ENCODE assay signal across 10 mouse cellular contexts in the genomic region with DNA sequence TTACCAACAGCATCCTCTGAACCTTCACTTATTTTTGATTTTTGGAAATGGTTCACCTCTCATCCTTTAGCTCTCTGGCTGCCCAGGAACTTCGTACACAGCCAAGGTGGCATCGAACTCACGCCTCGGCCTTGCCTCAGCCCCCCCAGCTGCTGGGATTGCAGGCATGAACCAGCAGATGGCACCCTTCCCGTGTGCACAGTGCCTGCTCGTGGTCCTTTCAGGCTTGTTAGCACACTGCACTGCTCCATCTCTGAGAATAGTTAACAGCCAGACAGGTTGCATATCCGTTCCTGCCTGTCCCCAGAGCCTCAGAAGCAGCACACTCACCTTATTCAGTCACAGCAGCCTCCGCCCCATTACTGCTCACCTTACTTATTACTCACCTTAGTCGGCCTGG. TPM values are rescaled to one million over a fixed set of nuclear protein-coding genes. Genes with fewer than 3 reads are reported as not detected.
A peak's percentile ranks its signal among the peaks of the same experiment; 100 is the strongest.
DNase-seq lines count a peak whose midpoint lies in the region; ATAC-seq and TF ChIP-seq lines count a peak whose summit lies in the region.
"Had no signal": no experiment of that assay in that cellular context is flagged by ENCODE, and none has a peak within 500 bp of the region (broad histone marks: within the 10 kb centered on the region; RNA-seq: fewer than 3 reads in every experiment).

No protein-coding gene starts in this region.

- no peak overlapping the region for H3K27ac ChIP-seq in forebrain, embryonic 11.5 days (ENCODE audit: low read depth, low read length)
- no peak overlapping the region for H3K27ac ChIP-seq in forebrain, embryonic 13.5 days
- H3K27ac ChIP-seq in midbrain, embryonic 14.5 days (replicated peaks; ENCODE audit: low read depth, low read length) = no peak overlapping the region; the same call in 1 of the 2 replicates
- H3K27ac ChIP-seq in midbrain, embryonic 13.5 days = no peak overlapping the region
- no peak overlapping the region for H3K27ac ChIP-seq in cortical plate, adult 2 months (ENCODE audit: insufficient read depth, low read length)
- H3K27ac ChIP-seq in olfactory bulb, adult 2 months (ENCODE audit: insufficient read depth, low read depth, low read length) = no peak overlapping the region
- H3K27ac ChIP-seq: lung, embryonic 15.5 days had no signal

- no peaks in the 10 kb centered on the region for H3K9me3 ChIP-seq in forebrain, embryonic 11.5 days (ENCODE audit: control insufficient read depth, low read length)
- H3K9me3 ChIP-seq in forebrain, embryonic 13.5 days (replicated peaks) = no peaks in the 10 kb centered on the region; the same call in 1 of the 2 replicates
- no peaks in the 10 kb centered on the region for H3K9me3 ChIP-seq in midbrain, embryonic 14.5 days (ENCODE audit: control insufficient read depth, low read length)
- no peaks in the 10 kb centered on the region for H3K9me3 ChIP-seq in midbrain, embryonic 13.5 days
- H3K9me3 ChIP-seq: lung, embryonic 15.5 days had no signal

- peaks cover 7% of the 10 kb centered on the region; the same call in 1 of the 2 replicates for H3K36me3 ChIP-seq in forebrain, embryonic 11.5 days (ENCODE audit: control insufficient read depth, insufficient read depth, low read length)
- peaks cover 89% of the 10 kb centered on the region for H3K36me3 ChIP-seq in forebrain, embryonic 13.5 days (ENCODE audit: poor library complexity, severe bottlenecking)
- H3K36me3 ChIP-seq in midbrain, embryonic 14.5 days (ENCODE audit: control insufficient read depth, insufficient read depth, low read length) = peaks cover 66% of the 10 kb centered on the region
- H3K36me3 ChIP-seq in midbrain, embryonic 13.5 days = peaks cover 83% of the 10 kb centered on the region

- DNase-seq in forebrain, embryonic 11.5 days (ENCODE audit: low spot score) = peak; percentile 58
- DNase-seq in midbrain, embryonic 14.5 days = peak; percentile 65
- DNase-seq in layer of hippocampus, postnatal 14 days (ENCODE audit: low spot score in 2 of 2) = no peak
- DNase-seq in kidney, adult 18-20 months = no peak
- DNase-seq: right cerebral cortex, postnatal 14 days had no signal

- H3K27me3 ChIP-seq in forebrain, embryonic 11.5 days (ENCODE audit: control insufficient read depth, insufficient read depth, low read length) = no peaks in the 10 kb centered on the region
- no peaks in the 10 kb centered on the region for H3K27me3 ChIP-seq in forebrain, embryonic 13.5 days
- H3K27me3 ChIP-seq in midbrain, embryonic 14.5 days (ENCODE audit: control insufficient read depth, insufficient read depth, low read length) = no peaks in the 10 kb centered on the region
- H3K27me3 ChIP-seq in midbrain, embryonic 13.5 days = no peaks in the 10 kb centered on the region
- H3K27me3 ChIP-seq: lung, embryonic 15.5 days had no signal

- H3K4me3 ChIP-seq in forebrain, embryonic 11.5 days (ENCODE audit: low read depth, low read length) = no peak overlapping the region
- no peak overlapping the region for H3K4me3 ChIP-seq in forebrain, embryonic 13.5 days
- no peak overlapping the region for H3K4me3 ChIP-seq in midbrain, embryonic 14.5 days (replicated peaks; ENCODE audit: low read depth, low read length)
- no peak overlapping the region for H3K4me3 ChIP-seq in midbrain, embryonic 13.5 days (replicated peaks)
- no peak overlapping the region for H3K4me3 ChIP-seq in cortical plate, adult 2 months (ENCODE audit: insufficient read depth, low read length)
- no peak overlapping the region for H3K4me3 ChIP-seq in olfactory bulb, adult 2 months (ENCODE audit: insufficient read depth, low read depth, low read length)
- H3K4me3 ChIP-seq: lung, embryonic 15.5 days had no signal

- TF ChIP-seq CTCF in cortical plate, adult 2 months (IDR thresholded peaks at IDR 0.05; ENCODE audit: extremely low read depth, insufficient read depth, low read length) = peak; percentile 65
- 0 out of 2 replicates have a peak, but pooled peaks have one; percentile 48 for TF ChIP-seq CTCF in olfactory bulb, adult 2 months (IDR thresholded peaks at IDR 0.05; ENCODE audit: insufficient read depth, low read depth, low read length)

- ATAC-seq in forebrain, embryonic 11.5 days (replicated peaks; ENCODE audit: low FRiP score) = no peak
- ATAC-seq in forebrain, embryonic 13.5 days = no peak
- no peak for ATAC-seq in midbrain, embryonic 14.5 days (ENCODE audit: low FRiP score, low TSS enrichment)
- no peak for ATAC-seq in midbrain, embryonic 13.5 days

- H3K4me2 ChIP-seq in forebrain, embryonic 11.5 days (ENCODE audit: low read depth, low read length, severe bottlenecking) = no peak overlapping the region
- no peak overlapping the region for H3K4me2 ChIP-seq in forebrain, embryonic 13.5 days
- no peak overlapping the region for H3K4me2 ChIP-seq in midbrain, embryonic 14.5 days (ENCODE audit: low read length)
- no peak overlapping the region for H3K4me2 ChIP-seq in midbrain, embryonic 13.5 days (replicated peaks)
- H3K4me2 ChIP-seq: lung, embryonic 15.5 days had no signal

- no peak for TF ChIP-seq POLR2A in cortical plate, adult 2 months (IDR thresholded peaks at IDR 0.05; ENCODE audit: extremely low read depth, insufficient read depth, low read length)
- no peak for TF ChIP-seq POLR2A in olfactory bulb, adult 2 months (IDR thresholded peaks at IDR 0.05; ENCODE audit: insufficient read depth, low read depth, low read length)

- no peak overlapping the region for H3K9ac ChIP-seq in forebrain, embryonic 11.5 days (ENCODE audit: low read length)
- H3K9ac ChIP-seq in forebrain, embryonic 13.5 days = no peak overlapping the region
- H3K9ac ChIP-seq in midbrain, embryonic 14.5 days (replicated peaks; ENCODE audit: low read length) = no peak overlapping the region
- no peak overlapping the region for H3K9ac ChIP-seq in midbrain, embryonic 13.5 days (replicated peaks)
- H3K9ac ChIP-seq: lung, embryonic 15.5 days had no signal

- WGBS in forebrain, embryonic 11.5 days = 69% methylated on average over 9 of the region's 9 CpGs
- 64% methylated on average over 9 of the region's 9 CpGs for WGBS in forebrain, embryonic 13.5 days
- 68% methylated on average over 9 of the region's 9 CpGs for WGBS in midbrain, embryonic 14.5 days
- WGBS in midbrain, embryonic 13.5 days = 66% methylated on average over 9 of the region's 9 CpGs
- WGBS in olfactory bulb, adult 2 months = 46% methylated on average over 9 of the region's 9 CpGs

- no peaks in the 10 kb centered on the region for H3K4me1 ChIP-seq in forebrain, embryonic 11.5 days (replicated peaks; ENCODE audit: control insufficient read depth, insufficient read depth, low read length)
- H3K4me1 ChIP-seq in forebrain, embryonic 13.5 days = no peaks in the 10 kb centered on the region
- no peaks in the 10 kb centered on the region for H3K4me1 ChIP-seq in midbrain, embryonic 14.5 days (ENCODE audit: control insufficient read depth, insufficient read depth, low read length)
- no peaks in the 10 kb centered on the region for H3K4me1 ChIP-seq in midbrain, embryonic 13.5 days (replicated peaks)
- no peaks in the 10 kb centered on the region; the same call in none of the 2 replicates for H3K4me1 ChIP-seq in cortical plate, adult 2 months (ENCODE audit: control insufficient read depth, insufficient read depth, low read length)
- no peaks in the 10 kb centered on the region for H3K4me1 ChIP-seq in olfactory bulb, adult 2 months (ENCODE audit: control insufficient read depth, insufficient read depth, low read length)
- H3K4me1 ChIP-seq: lung, embryonic 15.5 days had no signal

RNA-seq across cellular contexts. Expression of a gene that starts 20.2 kb away (rescaled TPM):
- 70.2 and 75.9 TPM in 2 replicates for polyA plus RNA-seq in forebrain, embryonic 11.5 days (2014; fragmentation: Nextera tagmentation; extraction: Ambion mirVana)
- 70.9 and 72.2 TPM in 2 replicates for polyA plus RNA-seq in forebrain, embryonic 13.5 days (2015; fragmentation: Nextera tagmentation; extraction: Ambion mirVana)
- polyA plus RNA-seq in midbrain, embryonic 14.5 days (2014; fragmentation: Nextera tagmentation; extraction: Ambion mirVana) = 69.8 and 75.8 TPM in 2 replicates
- polyA plus RNA-seq in midbrain, embryonic 13.5 days (2015; fragmentation: Nextera tagmentation; extraction: Ambion mirVana) = 64.0 and 65.7 TPM in 2 replicates
- 72.5 and 72.7 TPM in 2 replicates for polyA plus RNA-seq in cortical plate, adult 2 months (2012; rRNA removed)
- not detected in 2 replicates for polyA plus RNA-seq in olfactory bulb, adult 2 months (2012; ENCODE audit: insufficient read depth, insufficient read length, low replicate concordance, missing spikeins)
- total RNA-seq in layer of hippocampus, postnatal 14 days (2021) = 10 to 100 TPM; 45.5 to 46.8 TPM

RNA-seq across cellular contexts. Expression of a gene that starts 34.0 kb away (rescaled TPM):
- 10.0 and 10.4 TPM in 2 replicates for polyA plus RNA-seq in forebrain, embryonic 11.5 days (2014; fragmentation: Nextera tagmentation; extraction: Ambion mirVana)
- polyA plus RNA-seq in forebrain, embryonic 13.5 days (2015; fragmentation: Nextera tagmentation; extraction: Ambion mirVana) = 6.4 and 7.4 TPM in 2 replicates
- polyA plus RNA-seq in midbrain, embryonic 14.5 days (2014; fragmentation: Nextera tagmentation; extraction: Ambion mirVana) = 4.5 and 4.6 TPM in 2 replicates
- 4.0 and 5.1 TPM in 2 replicates for polyA plus RNA-seq in midbrain, embryonic 13.5 days (2015; fragmentation: Nextera tagmentation; extraction: Ambion mirVana)
- polyA plus RNA-seq in cortical plate, adult 2 months (2012; rRNA removed) = 45.1 and 48.1 TPM in 2 replicates
- polyA plus RNA-seq in olfactory bulb, adult 2 months (2012; ENCODE audit: insufficient read depth, insufficient read length, low replicate concordance, missing spikeins) = not detected in 2 replicates
- 10 to 100 TPM; 57.1 to 62.6 TPM for total RNA-seq in layer of hippocampus, postnatal 14 days (2021)

Comparison
In these comparisons a context has a peak if more than half of its experiments do, and no peak if none do; other contexts are left out.
1. DNase-seq: peak in forebrain, embryonic 11.5 days (single experiment) and midbrain, embryonic 14.5 days (single experiment); none in layer of hippocampus, postnatal 14 days (0 of 2) and kidney, adult 18-20 months (single experiment).